8 mouse cellular contexts compared by ENCODE assay signal in genomic region chr1:169530876-169531701, GRCm38 (mm10). TPM values are rescaled to one million over a fixed set of nuclear protein-coding genes. Genes with fewer than 3 reads are reported as not detected.
A peak's percentile ranks its signal among the peaks of the same experiment; 100 is the strongest.
DNase-seq lines count a peak whose midpoint lies in the region; ATAC-seq lines count a peak whose summit lies in the region.

TSS of gene Nuf2 (minus strand) at chr1:169531464.

- H3K9me3 ChIP-seq in lung, embryonic 16.5 days (ENCODE audit: control insufficient read depth, low read length), result no peaks in the 10 kb centered on the region

- ATAC-seq in hematopoietic stem cell, adult 5-6 weeks (replicated peaks in 1 of 2; ENCODE audit: insufficient read depth in 1 of 2, low FRiP score in 2 of 2, low TSS enrichment in 1 of 2, low read depth in 1 of 2, poor library complexity in 2 of 2, severe bottlenecking in 2 of 2), result peak; percentile 99 to 100
- peak; percentile 96 for ATAC-seq in lung, embryonic 16.5 days (ENCODE audit: low read depth)

- peaks cover 10% of the 10 kb centered on the region for H3K36me3 ChIP-seq in lung, embryonic 16.5 days (ENCODE audit: control insufficient read depth, insufficient read depth, low read length)

- peak within 1 kb of the TSS; percentile 67 for H3K4me2 ChIP-seq in lung, embryonic 16.5 days (ENCODE audit: low read depth, low read length)

- DNase-seq in MEL-GATA-1-ER (ENCODE audit: extremely low read depth, low read depth), result peak; percentile 95
- DNase-seq in cerebellum, adult 8-10 months, result peak; percentile 99
- DNase-seq in forelimb bud, embryonic 11.5 days (ENCODE audit: low read depth, low spot score), result peak; percentile 99
- peak; percentile 98 for DNase-seq in layer of hippocampus, adult 9-10 months (ENCODE audit: low spot score)
- peak; percentile 94 for DNase-seq in ovary, postnatal 10 days (ENCODE audit: low spot score)
- peak; percentile 93 to 97 for DNase-seq in thymus, postnatal 10 days (ENCODE audit: low spot score in 2 of 2)

- under 1% methylated on average over 39 of the region's 39 CpGs for WGBS in lung, embryonic 16.5 days

- peak within 1 kb of the TSS; percentile 76 for H3K27ac ChIP-seq in lung, embryonic 16.5 days (ENCODE audit: low read length)

- peaks cover 8% of the 10 kb centered on the region for H3K4me1 ChIP-seq in lung, embryonic 16.5 days (replicated peaks; ENCODE audit: control insufficient read depth, insufficient read depth, low read length)

- H3K27me3 ChIP-seq in lung, embryonic 16.5 days (ENCODE audit: control insufficient read depth, insufficient read depth, low read depth, low read length), result no peaks in the 10 kb centered on the region

- peak within 1 kb of the TSS; percentile 78 for H3K9ac ChIP-seq in lung, embryonic 16.5 days (ENCODE audit: low read length)

- peak within 1 kb of the TSS; percentile 83 for H3K4me3 ChIP-seq in lung, embryonic 16.5 days (ENCODE audit: low read length)

RNA-seq across cellular contexts. Expression of gene Nuf2, which starts in this region (rescaled TPM):
- total RNA-seq in hematopoietic stem cell, adult 5-6 weeks (2017), result 113 and 119 TPM in 2 replicates
- polyA plus RNA-seq in lung, embryonic 16.5 days (2015; fragmentation: Nextera tagmentation; extraction: Ambion mirVana), result 64.7 and 67.0 TPM in 2 replicates

Comparison
In these comparisons a context has a peak if more than half of its experiments do, and no peak if none do; other contexts are left out.
1. Peak in every context shown above with its lines: DNase-seq, ATAC-seq, H3K4me3 ChIP-seq and H3K27ac ChIP-seq.